Mouse (Mus musculus): ENCODE measurements around the gene Gpr152.

The Gpr152 gene

DNA sequence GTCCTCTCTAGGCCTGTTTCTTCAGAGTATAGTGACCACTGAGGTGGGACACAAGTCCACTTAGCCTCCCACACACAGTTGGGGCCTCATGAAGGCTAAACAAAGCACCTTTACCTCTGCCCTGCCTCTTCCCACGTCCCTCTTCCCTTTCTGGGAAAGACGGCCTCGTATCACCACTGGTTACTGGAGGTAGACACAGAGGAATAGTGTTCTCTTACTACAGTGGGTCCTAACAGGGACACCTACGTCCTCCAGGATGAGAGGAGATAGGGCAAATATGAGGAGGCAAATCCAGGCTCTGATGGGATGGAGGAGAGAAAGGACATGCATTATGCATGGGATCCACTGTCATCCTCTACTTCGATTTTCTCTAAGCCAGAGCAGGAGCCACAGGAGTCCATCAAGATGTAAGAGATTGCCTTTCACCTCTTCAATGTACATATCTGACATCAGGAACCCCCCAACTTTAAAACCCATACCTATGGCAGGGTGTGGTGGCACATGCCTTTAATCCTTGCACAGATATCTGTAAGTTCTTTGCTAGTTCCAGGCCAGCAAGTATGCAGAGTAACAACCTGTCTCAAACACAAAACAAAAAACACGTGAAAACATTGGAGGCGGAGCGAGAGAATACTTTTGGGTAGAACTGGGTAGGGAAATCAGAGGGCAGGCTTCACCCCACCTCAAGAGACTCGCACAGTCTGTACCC is 8.3 kb downstream of the Gpr152 start:
- Histone ChIP-seq H3K4me3 (replicated peaks; ENCODE audit: low read length) (peak overlapping the region; percentile 87), H3K27me3 (ENCODE audit: insufficient read depth, low read length) (peaks cover 12% of the 10 kb centered on the region), H3K4me1 (replicated peaks; ENCODE audit: low read depth, low read length) (peaks cover 81% of the 10 kb centered on the region), H3K36me3 (ENCODE audit: insufficient read depth, low read length) (peaks cover 35% of the 10 kb centered on the region), H3K9me3 (ENCODE audit: low read length) (no peaks in the 10 kb centered on the region)
- TF ChIP-seq NANOG (IDR thresholded peaks at IDR 0.05; ENCODE audit: borderline replicate concordance, low read length) (no peak), POU5F1 (IDR thresholded peaks at IDR 0.05; ENCODE audit: borderline replicate concordance, low read length) (peak; percentile 70; the same call in 1 of the 2 replicates)

DNA sequence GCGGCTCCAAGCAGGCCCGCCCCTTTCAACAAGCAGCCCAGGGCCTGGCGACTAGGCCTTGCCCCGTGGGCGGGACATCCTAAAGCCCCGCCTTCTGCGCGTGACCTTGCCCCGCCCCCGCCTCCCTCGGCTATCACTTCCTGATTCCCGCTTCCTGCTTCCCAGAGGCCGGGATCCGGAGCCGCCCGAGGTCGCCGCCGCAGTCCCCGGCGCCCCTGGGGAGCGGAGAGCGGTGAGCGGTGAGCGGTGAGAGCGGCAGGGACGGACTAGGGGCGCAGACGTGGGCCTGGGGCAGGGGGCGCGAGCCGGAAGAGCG is 8.9 kb downstream of the Gpr152 start, which contains the start of gene Coro1b:
Gene Coro1b, plus strand, starts transcription at position 129 of the 316 bp plus-strand sequence.
- Histone ChIP-seq H3K36me3 (ENCODE audit: insufficient read depth, low read length) (peaks cover 40% of the 10 kb centered on the region), H3K9me3 (ENCODE audit: low read length) (no peaks in the 10 kb centered on the region), H3K4me1 (replicated peaks; ENCODE audit: low read depth, low read length) (peaks cover 86% of the 10 kb centered on the region), H3K4me3 (replicated peaks; ENCODE audit: low read length) (peak within 1 kb of the TSS; percentile 87), H3K27me3 (ENCODE audit: insufficient read depth, low read length) (peaks cover 7% of the 10 kb centered on the region; the same call in 1 of the 2 replicates)
- TF ChIP-seq POU5F1 (IDR thresholded peaks at IDR 0.05; ENCODE audit: borderline replicate concordance, low read length) (no peak), NANOG (IDR thresholded peaks at IDR 0.05; ENCODE audit: borderline replicate concordance, low read length) (no peak), CTCF (conservative IDR thresholded peaks at IDR 0.05; ENCODE audit: low read length) (no peak)

DNA sequence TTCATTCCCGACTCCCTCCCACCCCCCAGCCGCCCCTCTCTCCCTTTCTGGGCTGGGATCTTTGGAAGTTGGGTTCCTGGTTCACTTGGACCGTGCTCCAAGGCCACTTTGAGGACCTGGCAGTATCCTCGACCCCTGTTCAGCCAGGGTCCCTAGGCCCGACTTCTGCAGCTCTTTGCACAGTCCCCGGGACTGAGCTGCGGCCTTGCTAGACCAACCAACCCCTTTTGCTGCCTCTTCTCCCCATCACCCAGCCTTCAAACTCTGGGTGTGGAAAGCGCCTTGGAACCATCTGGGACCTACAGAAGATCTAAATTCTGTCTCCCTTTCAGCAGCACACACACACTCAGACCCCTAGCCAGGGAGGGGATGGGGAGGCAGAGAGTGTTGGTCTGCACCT is 9.2 kb downstream of the Gpr152 start:
- H3K4me3 ChIP-seq (replicated peaks; ENCODE audit: low read length), result peak overlapping the region; percentile 87
- no peaks in the 10 kb centered on the region for H3K9me3 ChIP-seq (ENCODE audit: low read length)
- peaks cover 90% of the 10 kb centered on the region for H3K4me1 ChIP-seq (replicated peaks; ENCODE audit: low read depth, low read length)
- peaks cover 44% of the 10 kb centered on the region for H3K36me3 ChIP-seq (ENCODE audit: insufficient read depth, low read length)
- no peak for TF ChIP-seq POU5F1 (IDR thresholded peaks at IDR 0.05; ENCODE audit: borderline replicate concordance, low read length)
- TF ChIP-seq NANOG (IDR thresholded peaks at IDR 0.05; ENCODE audit: borderline replicate concordance, low read length), result no peak
- no peak for TF ChIP-seq CTCF (conservative IDR thresholded peaks at IDR 0.05; ENCODE audit: low read length)
- H3K27me3 ChIP-seq (ENCODE audit: insufficient read depth, low read length), result peaks cover 3% of the 10 kb centered on the region; the same call in 1 of the 2 replicates

DNA sequence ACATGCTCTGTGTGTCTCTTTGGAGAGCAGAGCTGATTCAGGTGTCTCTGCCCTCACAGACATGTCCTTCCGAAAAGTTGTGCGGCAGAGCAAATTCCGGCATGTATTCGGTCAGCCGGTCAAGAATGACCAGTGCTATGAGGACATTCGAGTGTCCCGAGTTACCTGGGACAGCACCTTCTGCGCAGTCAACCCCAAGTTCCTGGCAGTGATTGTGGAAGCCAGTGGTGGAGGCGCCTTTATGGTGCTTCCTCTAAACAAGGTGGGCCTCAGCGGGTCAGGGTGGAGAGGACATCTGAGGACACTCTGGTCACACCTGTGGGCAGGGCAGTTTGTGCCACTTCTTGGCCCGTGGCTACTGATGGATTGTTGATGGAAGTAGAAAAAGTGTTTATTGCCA is 9.7 kb downstream of the Gpr152 start:
- Histone ChIP-seq H3K9me3 (ENCODE audit: low read length) (no peaks in the 10 kb centered on the region), H3K4me1 (replicated peaks; ENCODE audit: low read depth, low read length) (peaks cover 94% of the 10 kb centered on the region), H3K36me3 (ENCODE audit: insufficient read depth, low read length) (peaks cover 48% of the 10 kb centered on the region), H3K4me3 (replicated peaks; ENCODE audit: low read length) (peak overlapping the region; percentile 87), H3K27me3 (ENCODE audit: insufficient read depth, low read length) (no peaks in the 10 kb centered on the region)
- TF ChIP-seq NANOG (IDR thresholded peaks at IDR 0.05; ENCODE audit: borderline replicate concordance, low read length), result no peak
- no peak for TF ChIP-seq CTCF (conservative IDR thresholded peaks at IDR 0.05; ENCODE audit: low read length)
- no peak for TF ChIP-seq POU5F1 (IDR thresholded peaks at IDR 0.05; ENCODE audit: borderline replicate concordance, low read length)

DNA sequence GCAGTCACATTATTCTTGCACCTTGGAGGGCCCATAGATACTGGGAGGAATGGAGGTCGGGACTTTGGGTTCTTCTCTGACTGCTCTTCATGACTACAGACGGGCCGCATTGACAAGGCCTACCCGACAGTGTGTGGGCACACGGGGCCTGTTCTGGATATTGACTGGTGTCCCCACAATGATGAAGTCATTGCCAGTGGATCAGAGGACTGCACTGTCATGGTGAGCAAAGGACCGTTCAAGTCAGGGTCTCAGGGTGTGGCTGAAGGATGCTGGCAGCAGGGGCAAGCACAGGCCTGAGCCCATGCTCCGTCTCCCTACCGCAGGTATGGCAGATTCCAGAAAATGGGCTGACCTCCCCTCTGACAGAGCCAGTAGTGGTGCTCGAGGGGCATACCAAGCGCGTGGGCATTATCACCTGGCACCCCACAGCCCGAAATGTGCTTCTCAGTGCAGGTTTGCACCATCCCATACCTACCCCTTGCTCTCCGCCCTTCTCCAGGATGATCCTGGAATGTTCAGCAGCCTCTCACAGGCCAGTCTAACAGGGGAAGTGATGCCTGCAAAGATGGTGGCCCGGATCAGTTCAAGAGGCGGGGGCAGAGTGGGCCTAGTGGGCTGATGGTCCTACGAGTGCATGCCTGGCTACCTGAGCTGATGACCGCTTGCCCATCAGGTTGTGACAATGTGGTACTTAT is 10.3 kb downstream of the Gpr152 start:
- H3K9me3 ChIP-seq (ENCODE audit: low read length), result no peaks in the 10 kb centered on the region

DNA sequence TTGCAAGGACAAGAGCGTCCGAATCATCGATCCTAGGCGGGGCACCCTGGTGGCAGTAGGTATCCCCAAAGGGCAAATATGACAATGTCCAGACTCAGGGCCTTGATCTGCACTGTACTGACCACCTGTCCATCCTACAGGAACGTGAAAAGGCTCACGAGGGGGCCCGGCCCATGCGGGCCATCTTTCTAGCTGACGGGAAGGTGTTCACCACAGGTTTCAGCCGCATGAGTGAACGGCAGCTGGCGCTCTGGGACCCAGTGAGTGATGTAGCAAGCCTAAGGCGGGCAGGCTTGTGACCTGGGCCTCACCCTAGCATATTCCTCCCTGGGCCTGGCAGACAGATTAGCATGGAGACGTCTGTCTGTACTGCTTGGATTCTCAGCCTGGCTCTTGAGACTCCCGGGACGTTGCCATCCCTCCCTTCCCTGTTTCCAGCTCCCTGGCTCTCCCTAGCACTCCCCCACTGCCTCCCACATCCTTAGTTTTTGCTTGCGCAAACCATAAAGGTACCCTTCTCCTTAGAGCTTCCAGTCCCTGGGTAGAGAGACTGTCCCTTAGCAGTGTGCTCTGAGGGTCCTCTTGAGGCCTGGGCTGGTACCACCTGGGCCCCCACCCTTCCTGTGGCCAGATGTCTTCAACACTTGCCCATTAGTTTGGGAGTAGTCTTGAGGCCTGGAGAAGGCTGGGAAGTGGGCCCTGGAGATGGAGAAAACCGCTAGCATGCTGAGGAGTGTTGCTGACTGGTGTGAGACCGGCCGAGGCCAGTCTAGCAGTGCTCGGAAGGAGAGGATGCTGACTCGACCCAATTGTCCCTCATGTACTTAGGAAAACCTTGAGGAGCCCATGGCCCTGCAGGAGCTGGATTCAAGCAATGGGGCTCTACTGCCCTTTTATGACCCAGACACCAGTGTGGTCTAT is 11.2 kb downstream of the Gpr152 start:
- Histone ChIP-seq H3K4me3 (replicated peaks; ENCODE audit: low read length) (peak overlapping the region; percentile 87), H3K36me3 (ENCODE audit: insufficient read depth, low read length) (peaks cover 53% of the 10 kb centered on the region), H3K9me3 (ENCODE audit: low read length) (no peaks in the 10 kb centered on the region), H3K27me3 (ENCODE audit: insufficient read depth, low read length) (no peaks in the 10 kb centered on the region), H3K4me1 (replicated peaks; ENCODE audit: low read depth, low read length) (peaks cover 95% of the 10 kb centered on the region)
- TF ChIP-seq POU5F1 (IDR thresholded peaks at IDR 0.05; ENCODE audit: borderline replicate concordance, low read length) (no peak), CTCF (conservative IDR thresholded peaks at IDR 0.05; ENCODE audit: low read length) (no peak), NANOG (IDR thresholded peaks at IDR 0.05; ENCODE audit: borderline replicate concordance, low read length) (no peak)

More for the DNA sequence above, 10.3 kb downstream of the Gpr152 start:
- Histone ChIP-seq H3K4me1 (replicated peaks; ENCODE audit: low read depth, low read length) (peaks cover 94% of the 10 kb centered on the region), H3K27me3 (ENCODE audit: insufficient read depth, low read length) (no peaks in the 10 kb centered on the region), H3K4me3 (replicated peaks; ENCODE audit: low read length) (peak overlapping the region; percentile 87), H3K36me3 (ENCODE audit: insufficient read depth, low read length) (peaks cover 50% of the 10 kb centered on the region)
- TF ChIP-seq CTCF (conservative IDR thresholded peaks at IDR 0.05; ENCODE audit: low read length) (no peak), NANOG (IDR thresholded peaks at IDR 0.05; ENCODE audit: borderline replicate concordance, low read length) (no peak), POU5F1 (IDR thresholded peaks at IDR 0.05; ENCODE audit: borderline replicate concordance, low read length) (no peak)

DNA sequence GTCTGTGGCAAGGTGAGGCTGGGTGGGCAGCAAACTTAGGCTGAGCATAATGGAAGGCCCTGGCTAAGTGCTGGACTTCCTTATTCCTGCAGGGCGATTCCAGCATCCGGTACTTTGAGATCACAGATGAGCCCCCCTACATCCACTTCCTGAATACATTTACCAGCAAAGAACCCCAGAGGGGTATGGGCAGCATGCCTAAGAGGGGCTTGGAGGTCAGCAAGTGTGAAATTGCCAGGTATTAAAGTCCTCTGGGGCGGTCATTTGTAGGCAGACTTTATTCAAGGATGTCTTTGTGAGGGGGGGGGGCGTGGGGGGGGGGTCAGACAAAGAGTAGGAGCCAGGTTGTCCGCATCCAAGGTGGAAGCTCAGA is 11.9 kb downstream of the Gpr152 start:
- TF ChIP-seq POU5F1 (IDR thresholded peaks at IDR 0.05; ENCODE audit: borderline replicate concordance, low read length), result no peak
- TF ChIP-seq CTCF (conservative IDR thresholded peaks at IDR 0.05; ENCODE audit: low read length), result no peak
- TF ChIP-seq NANOG (IDR thresholded peaks at IDR 0.05; ENCODE audit: borderline replicate concordance, low read length), result no peak
- peak overlapping the region; percentile 87; the same call in 1 of the 2 replicates for H3K4me3 ChIP-seq (replicated peaks; ENCODE audit: low read length)
- no peaks in the 10 kb centered on the region for H3K27me3 ChIP-seq (ENCODE audit: insufficient read depth, low read length)
- H3K4me1 ChIP-seq (replicated peaks; ENCODE audit: low read depth, low read length), result peaks cover 95% of the 10 kb centered on the region
- H3K36me3 ChIP-seq (ENCODE audit: insufficient read depth, low read length), result peaks cover 58% of the 10 kb centered on the region
- H3K9me3 ChIP-seq (ENCODE audit: low read length), result no peaks in the 10 kb centered on the region

DNA sequence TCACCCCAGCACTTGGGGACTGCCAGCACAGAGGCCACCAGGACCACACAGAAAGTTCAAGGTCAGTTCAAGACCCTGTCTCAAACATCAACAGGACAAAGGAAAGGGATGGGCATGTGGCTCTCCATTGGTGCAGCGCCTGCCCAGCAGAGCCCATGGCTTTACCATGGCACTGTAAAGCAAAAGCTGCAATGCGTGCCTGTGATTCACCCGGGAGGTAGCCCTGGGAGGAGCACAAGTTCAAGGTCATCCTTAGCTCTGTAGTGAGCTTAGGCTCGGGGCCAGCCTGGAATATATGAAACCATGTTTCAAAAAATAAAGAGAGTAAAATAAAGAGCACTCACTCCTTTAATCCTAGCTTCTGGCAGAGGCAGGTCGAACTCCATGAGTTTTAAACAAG is 12.3 kb downstream of the Gpr152 start:
- H3K4me1 ChIP-seq (replicated peaks; ENCODE audit: low read depth, low read length), result peaks cover 95% of the 10 kb centered on the region
- H3K27me3 ChIP-seq (ENCODE audit: insufficient read depth, low read length), result no peaks in the 10 kb centered on the region
- peaks cover 62% of the 10 kb centered on the region for H3K36me3 ChIP-seq (ENCODE audit: insufficient read depth, low read length)
- H3K9me3 ChIP-seq (ENCODE audit: low read length), result no peaks in the 10 kb centered on the region
- peak overlapping the region; percentile 39; the same call in 1 of the 2 replicates for H3K4me3 ChIP-seq (replicated peaks; ENCODE audit: low read length)
- no peak for TF ChIP-seq POU5F1 (IDR thresholded peaks at IDR 0.05; ENCODE audit: borderline replicate concordance, low read length)
- TF ChIP-seq NANOG (IDR thresholded peaks at IDR 0.05; ENCODE audit: borderline replicate concordance, low read length), result no peak
- TF ChIP-seq CTCF (conservative IDR thresholded peaks at IDR 0.05; ENCODE audit: low read length), result no peak

Data from E14TG2a.4 (cell line).